Mouse (Mus musculus): Measurements from ENCODE around the gene Mycbp.

GRCm38 (mm10) chr4:123946701-123947100 lies 42.1 kb downstream of the Mycbp start:
- TF ChIP-seq EP300 (optimal IDR thresholded peaks at IDR 0.05) (no peak), CTCF (IDR thresholded peaks at IDR 0.05; ENCODE audit: low read depth) (no peak)
